Mouse (Mus musculus): ENCODE measurements around the gene Amer3. TPM values are rescaled to one million over a fixed set of nuclear protein-coding genes. Genes with fewer than 3 reads are reported as not detected.
"Not testable (repeated sequence)": the region's sequence is repeated elsewhere in the genome, so short reads cannot be mapped to it uniquely, and the experiment has no call there.

The Amer3 gene
- total RNA-seq (2021) = under 1 TPM; 0.53 to 0.54 TPM
- long read RNA-seq, experiment 1, full-length matches to known transcripts = 1 of 1 reads
- long read RNA-seq, experiment 1, partial matches to known transcripts = 0 of 1 reads
- long read RNA-seq, experiment 1, other reads (novel, unspliced or antisense) = 0 of 1 reads
- long read RNA-seq, experiment 2 = 0 reads

DNA sequence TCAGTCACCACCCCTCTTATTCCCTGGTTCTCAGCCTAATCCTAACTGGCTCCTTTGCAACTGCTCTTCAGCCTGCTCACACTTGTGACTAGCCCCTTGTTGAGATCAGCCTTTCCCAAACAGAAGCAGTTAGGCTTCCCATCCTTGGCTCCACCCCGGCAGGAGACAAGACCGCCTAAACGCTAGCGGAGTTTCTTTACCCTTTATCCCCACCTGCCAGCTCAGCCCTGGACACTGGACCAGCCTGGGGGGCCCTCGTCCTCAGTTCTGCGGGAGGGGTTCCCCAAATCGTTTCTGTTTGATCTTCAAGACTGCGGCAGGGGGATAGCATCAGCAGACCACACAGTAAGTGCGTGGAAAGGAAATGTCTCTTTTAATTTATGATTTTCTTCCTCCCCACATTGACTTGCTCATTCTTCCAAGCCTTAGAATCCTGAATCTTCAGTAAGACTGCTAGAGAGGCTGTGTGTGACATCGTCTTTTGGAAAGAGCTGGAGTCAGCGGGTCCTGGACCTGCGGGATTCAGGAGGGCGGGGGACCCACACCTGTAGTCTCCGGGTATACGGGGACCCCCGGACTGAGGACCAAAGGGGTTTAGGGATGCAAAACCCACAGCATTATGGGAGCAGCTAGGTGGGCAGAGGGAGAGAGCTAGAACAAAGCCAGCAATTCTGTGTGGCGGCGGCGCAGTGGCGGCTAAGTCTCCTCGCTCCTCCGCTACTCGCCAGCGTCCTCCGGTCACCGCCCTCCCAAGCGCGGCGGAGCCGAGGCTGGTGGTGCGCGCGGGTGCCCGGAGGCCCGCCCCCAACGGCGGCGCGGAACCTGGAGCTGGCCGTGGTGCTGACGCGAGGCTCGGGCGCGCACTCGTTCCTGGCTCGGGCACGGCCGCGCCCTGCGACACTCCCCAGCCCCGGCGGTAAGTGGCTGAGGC is at the start of gene Amer3:
TSS of gene Amer3 (plus strand) at position 807 of the 931 bp plus-strand sequence.
- peak; percentile 70 to 71 for DNase-seq (ENCODE audit: low spot score in 2 of 2)

GRCm38 (mm10) chr1:34534574-34534973 is 44.9 kb upstream of the Amer3 start:
- DNase-seq (ENCODE audit: low spot score in 2 of 2) = not testable (repeated sequence)

DNA sequence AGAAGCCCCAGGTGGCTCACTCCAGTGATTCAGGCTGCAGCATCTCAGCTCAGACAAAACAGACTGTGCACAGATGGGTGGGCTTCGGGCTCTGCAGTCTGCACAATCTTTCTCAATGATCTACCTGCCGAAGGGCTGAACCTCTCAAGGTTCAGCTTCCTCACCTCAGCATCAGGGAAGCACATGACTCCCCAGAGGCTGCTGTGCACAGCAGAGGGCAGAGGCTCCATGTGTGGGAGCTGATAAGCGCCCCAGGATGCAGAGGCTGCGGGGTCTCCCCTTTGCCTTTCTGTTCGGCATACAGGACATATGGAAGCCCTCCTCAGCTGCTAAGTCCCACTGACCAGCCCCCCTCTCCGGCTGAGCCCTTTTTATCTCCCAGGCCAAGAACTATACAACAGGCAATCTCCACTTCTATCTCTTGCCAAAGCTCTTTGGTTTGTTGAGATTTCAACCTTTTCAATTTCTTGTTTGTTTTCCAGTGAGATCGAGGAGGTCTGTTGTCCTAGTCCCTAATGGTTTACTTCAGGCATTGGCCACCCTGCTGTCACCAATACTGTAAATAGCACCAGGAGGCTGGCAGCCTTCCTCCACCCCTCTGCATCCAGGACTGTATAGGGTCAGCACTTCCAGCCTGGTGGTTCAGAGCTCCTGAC is 44.3 kb upstream of the Amer3 start, which contains the start of gene Cfc1:
TSS of gene Cfc1 (plus strand) at position 606 of the 656 bp plus-strand sequence.
- DNase-seq (ENCODE audit: low spot score in 2 of 2) = not testable (repeated sequence)

GRCm38 (mm10) chr1:34536291-34536766 is 43.1 kb upstream of the Amer3 start:
- DNase-seq (ENCODE audit: low spot score in 2 of 2) = no peak

GRCm38 (mm10) chr1:34536767-34537485 is 42.5 kb upstream of the Amer3 start:
- DNase-seq (ENCODE audit: low spot score in 2 of 2) = no peak

DNA sequence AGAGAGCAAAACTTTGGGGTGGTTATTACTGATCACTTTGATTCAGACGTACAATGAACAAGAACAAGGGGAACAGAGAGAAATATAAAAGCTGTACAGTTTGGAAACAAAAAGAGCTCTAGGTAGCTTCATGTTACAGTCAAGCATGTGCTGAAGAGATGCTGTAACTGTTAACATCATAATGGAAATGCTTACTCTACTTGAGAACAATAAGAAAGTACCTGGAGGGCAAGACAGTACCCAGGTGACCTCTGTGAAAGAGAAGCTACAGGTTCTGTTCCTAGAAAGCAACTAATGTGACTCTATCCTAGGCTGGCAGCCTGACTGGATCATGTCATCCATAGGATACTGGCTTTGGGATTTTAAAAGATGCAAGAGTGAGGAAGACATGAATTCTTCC is 32.4 kb upstream of the Amer3 start:
- DNase-seq (ENCODE audit: low spot score in 2 of 2) = no peak

DNA sequence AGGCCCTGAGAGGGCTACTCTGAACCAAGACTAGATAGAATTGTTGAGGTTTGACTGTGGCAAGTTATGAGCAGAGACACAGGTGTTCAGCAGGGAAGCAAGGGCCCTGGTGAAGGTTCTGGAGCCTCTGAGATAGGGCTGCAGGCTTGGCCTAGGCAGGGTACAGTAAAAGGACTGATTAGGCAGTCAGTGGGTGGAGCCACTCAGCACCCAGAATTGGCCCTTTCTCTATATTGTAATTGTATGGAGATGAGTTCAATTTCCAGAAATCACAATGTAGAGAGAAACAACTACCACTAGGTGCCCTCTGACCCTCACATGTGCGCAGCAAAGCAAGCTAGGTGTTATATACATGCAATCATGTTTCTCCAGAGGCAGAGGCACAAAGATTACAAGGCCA is 25.8 kb upstream of the Amer3 start:
- no peak for DNase-seq (ENCODE audit: low spot score in 2 of 2)

- DNase-seq (ENCODE audit: low spot score in 2 of 2) = no peak
Measured at GRCm38 (mm10) chr1:34554275-34554674, 25.2 kb upstream of the Amer3 start.

DNA sequence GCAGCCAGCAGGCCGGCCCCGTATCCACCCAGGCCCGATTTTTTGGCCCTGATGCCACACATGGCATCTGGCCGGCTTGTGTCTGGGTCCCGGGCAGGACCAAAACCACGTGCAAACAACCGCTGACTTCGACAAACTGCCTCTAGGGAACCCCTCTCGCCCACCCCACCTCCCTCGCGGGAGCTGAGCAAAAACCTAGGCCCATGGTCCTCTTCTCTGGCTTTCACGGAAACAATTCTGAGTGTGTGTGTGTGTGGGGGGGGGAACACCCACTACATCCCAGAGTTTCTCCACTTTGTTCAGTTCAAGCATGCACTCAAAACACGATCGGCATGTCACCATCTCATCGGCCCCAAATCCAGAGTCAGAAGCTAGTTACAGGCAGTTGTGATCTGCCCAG is 18.6 kb upstream of the Amer3 start, which contains the start of gene Prss40:
TSS of gene Prss40 (minus strand) at position 101 of the 400 bp plus-strand sequence.
- no peak for DNase-seq (ENCODE audit: low spot score in 2 of 2)

- DNase-seq (ENCODE audit: low spot score in 2 of 2) = no peak
Measured at GRCm38 (mm10) chr1:34564383-34565045, 14.9 kb upstream of the Amer3 start.

- no peak for DNase-seq (ENCODE audit: low spot score in 2 of 2)
Measured at GRCm38 (mm10) chr1:34568120-34568519, 11.3 kb upstream of the Amer3 start.

DNA sequence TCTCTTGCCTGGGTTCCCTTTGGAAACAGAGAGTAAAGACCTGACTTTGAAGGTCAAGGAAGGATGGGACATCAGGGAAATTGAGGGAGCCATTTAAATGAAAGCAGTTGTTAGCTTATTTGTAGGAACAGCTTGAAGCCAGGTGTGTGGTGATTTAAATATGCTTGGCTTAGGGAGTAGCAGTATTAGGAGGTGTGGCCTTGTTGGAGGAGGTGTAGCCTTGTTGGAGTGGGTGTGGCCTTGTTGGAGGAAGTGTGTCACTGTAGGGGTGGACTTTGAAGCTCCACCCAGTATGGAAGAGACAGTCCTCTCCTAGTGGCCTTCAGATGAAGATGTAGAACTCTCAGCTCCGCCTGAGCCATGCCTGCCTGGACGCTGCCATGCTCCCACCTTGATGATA is 9.6 kb upstream of the Amer3 start:
- DNase-seq (ENCODE audit: low spot score in 2 of 2) = no peak

GRCm38 (mm10) chr1:34571431-34571830 is 8.0 kb upstream of the Amer3 start:
- DNase-seq (ENCODE audit: low spot score in 2 of 2) = no peak

DNA sequence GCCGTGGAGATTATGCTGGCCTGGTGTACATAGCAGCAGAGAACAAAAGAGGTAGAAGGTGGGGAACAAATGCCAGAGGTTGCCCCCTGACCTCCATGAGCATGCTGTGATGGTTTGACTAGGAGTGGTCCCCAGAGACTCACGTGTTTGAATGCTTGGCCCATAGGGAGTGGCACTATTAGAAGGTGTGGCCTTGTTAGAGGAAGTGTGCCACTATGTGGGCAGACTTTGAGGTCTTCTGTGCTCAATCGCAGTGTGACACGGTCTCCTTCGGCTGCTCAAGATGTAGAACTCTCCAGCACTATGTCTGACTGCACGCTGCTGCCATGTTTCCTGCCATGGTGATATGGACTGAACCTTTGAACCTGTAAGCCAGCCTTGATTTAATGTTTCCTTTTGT is 6.2 kb upstream of the Amer3 start:
- no peak for DNase-seq (ENCODE audit: low spot score in 2 of 2)

- DNase-seq (ENCODE audit: low spot score in 2 of 2) = no peak
Measured at GRCm38 (mm10) chr1:34579782-34580356, 412 bp downstream of the Amer3 start.

- DNase-seq (ENCODE audit: low spot score in 2 of 2) = no peak
Measured at GRCm38 (mm10) chr1:34582218-34582617, 2.8 kb downstream of the Amer3 start.

DNA sequence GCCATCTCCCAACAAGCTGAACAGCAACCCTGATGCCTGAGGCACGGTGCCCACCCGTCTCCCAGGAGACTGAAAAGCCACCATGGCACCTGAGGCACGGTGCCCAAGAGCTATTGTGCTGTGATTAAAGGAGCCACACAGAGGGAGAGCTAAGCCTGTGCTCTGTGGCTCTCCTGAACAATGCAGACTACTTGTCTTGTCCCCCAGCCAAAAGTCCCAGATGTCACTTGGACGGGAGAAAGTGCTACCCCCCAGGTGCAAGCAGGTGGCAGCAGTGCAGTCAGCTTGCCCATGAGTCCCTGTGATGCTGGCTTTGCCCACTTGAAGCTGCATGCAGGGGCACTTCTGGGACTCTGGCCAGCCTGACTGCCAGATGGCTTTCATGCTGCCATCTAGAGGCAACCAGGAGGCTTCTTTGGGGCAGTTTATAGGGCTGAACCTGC is 4.4 kb downstream of the Amer3 start:
- no peak for DNase-seq (ENCODE audit: low spot score in 2 of 2)

DNA sequence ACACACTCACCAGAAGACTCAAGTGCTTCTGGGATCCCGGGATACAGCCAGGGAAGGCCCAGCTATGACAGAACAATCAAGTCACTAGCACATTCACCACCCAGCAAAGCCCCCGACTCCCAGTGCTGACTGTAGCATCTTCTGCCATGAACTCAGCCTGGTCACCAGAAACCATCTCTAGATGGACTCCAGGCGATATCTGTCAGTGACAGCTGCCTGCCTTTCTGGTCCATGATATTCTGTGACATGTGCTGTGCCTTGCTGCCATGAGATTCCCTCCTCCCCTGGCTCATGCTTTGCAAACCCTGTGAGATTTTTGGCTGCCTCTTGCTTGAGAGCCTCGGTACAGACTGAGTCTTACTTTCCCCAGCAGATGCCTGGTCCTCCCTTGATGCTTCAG is 5.3 kb downstream of the Amer3 start:
- no peak for DNase-seq (ENCODE audit: low spot score in 2 of 2)

GRCm38 (mm10) chr1:34587298-34588096 is 8.0 kb downstream of the Amer3 start:
- DNase-seq (ENCODE audit: low spot score in 2 of 2) = no peak
